Mouse (Mus musculus): ENCODE results near the gene Riiad1. TPM values are rescaled to one million over a fixed set of nuclear protein-coding genes. Genes with fewer than 3 reads are reported as not detected.

The Riiad1 gene
- total and polyA plus RNA-seq, 3 experiments: 0.64 TPM; not detected in 2

DNA sequence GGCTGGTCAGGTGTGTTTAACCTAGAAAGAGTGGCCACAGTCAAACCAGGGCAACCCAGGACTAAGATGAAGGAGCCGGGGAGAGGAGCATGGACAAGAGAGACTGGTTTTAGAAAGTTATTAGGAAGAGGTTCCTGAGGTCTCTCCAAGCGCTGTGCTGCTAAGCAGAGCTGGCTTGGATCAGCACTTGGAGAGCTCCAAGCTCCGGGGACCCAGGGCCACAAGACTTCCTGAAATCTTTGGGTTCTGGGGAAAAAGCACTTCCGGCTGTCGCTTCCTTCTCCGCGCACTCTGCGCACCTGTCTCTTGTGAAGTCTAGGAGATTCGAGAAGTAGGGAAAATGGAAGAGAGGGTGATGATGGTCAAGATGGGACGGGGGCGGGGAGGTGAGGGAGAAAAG, 577 bp downstream of the Riiad1 start:
- Histone ChIP-seq H3K4me3 (ENCODE audit: control insufficient read depth in 1 of 2, insufficient read depth in 1 of 2, low read depth in 2 of 2, low read length in 2 of 2) (no peak overlapping the region), H3K36me3 (ENCODE audit: control insufficient read depth in 1 of 2, insufficient read depth in 2 of 2, low read length in 2 of 2) (peaks cover 0 to 25% of the 10 kb centered on the region in 2 experiments; a peak in 2 of 4 replicates), H3K27me3 (ENCODE audit: control insufficient read depth in 1 of 2, insufficient read depth in 2 of 2, low read length in 2 of 2) (no peaks in the 10 kb centered on the region), H3K27ac (ENCODE audit: control insufficient read depth, low read depth, low read length) (no peak overlapping the region), H3K9ac (ENCODE audit: control insufficient read depth, low read depth, low read length, poor library complexity, severe bottlenecking) (no peak overlapping the region), H3K79me2 (ENCODE audit: control insufficient read depth, insufficient read depth, low read length, poor library complexity) (no peaks in the 10 kb centered on the region), H3K4me1 (ENCODE audit: control insufficient read depth in 1 of 2, insufficient read depth in 2 of 2, low read length in 2 of 2) (peaks cover 6 to 42% of the 10 kb centered on the region in 2 experiments; a peak in 3 of 4 replicates), H3K9me3 (replicated peaks; ENCODE audit: insufficient read depth, low read length) (no peaks in the 10 kb centered on the region)
- peak; percentile 45 for DNase-seq (ENCODE audit: low read depth, low spot score)
- TF ChIP-seq SIN3A (IDR thresholded peaks at IDR 0.05; ENCODE audit: low read length) (0 out of 2 replicates have a peak, but pooled peaks have one; percentile 22), USF2 (IDR thresholded peaks at IDR 0.05; ENCODE audit: borderline replicate concordance in 1 of 2, insufficient read depth in 1 of 2, low read depth in 1 of 2, low read length in 2 of 2) (no peak), POLR2A (IDR thresholded peaks at IDR 0.05; ENCODE audit: control insufficient read depth in 1 of 2, insufficient read depth in 1 of 2, low read depth in 1 of 2, low read length in 2 of 2, poor library complexity in 1 of 2) (no peak), MEF2A (IDR thresholded peaks at IDR 0.05; ENCODE audit: extremely low read depth, insufficient replicate concordance, low read depth, low read length, poor library complexity, severe bottlenecking) (no peak), ZMIZ1 (IDR thresholded peaks at IDR 0.05; ENCODE audit: low read depth, low read length) (no peak)

DNA sequence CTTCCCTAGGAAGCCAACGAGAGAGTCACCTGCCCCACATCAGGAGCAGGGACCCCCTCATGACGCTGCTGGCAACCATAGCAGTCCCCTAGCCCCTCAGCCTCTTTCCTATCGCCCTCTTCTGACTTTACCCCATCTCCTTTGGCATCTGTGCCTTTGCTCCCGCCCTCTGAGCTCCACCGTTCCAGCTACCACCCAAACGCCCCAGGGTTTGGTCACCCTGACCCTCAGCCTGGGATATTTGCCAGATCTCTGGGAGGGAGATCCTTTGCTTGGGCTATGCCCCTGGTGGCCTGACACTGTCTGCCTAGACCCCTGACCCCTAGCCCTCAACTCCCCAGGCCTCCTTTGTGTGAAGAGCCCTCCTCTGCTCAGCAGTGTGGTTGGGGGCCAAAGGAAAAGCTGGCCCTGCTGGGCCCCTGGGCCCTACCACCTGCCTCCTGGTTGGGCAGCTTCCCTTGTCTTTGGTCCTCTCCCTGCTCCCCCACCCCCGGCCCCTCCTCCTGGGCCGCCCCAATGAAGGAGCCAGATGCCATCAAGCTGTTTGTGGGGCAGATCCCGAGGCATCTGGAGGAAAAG, 1.5 kb downstream of the Riiad1 start:
- peaks cover 0 to 28% of the 10 kb centered on the region in 2 experiments; a peak in 2 of 4 replicates for H3K36me3 ChIP-seq (ENCODE audit: control insufficient read depth in 1 of 2, insufficient read depth in 2 of 2, low read length in 2 of 2)
- no peak overlapping the region for H3K27ac ChIP-seq (ENCODE audit: control insufficient read depth, low read depth, low read length)
- no peaks in the 10 kb centered on the region for H3K27me3 ChIP-seq (ENCODE audit: control insufficient read depth in 1 of 2, insufficient read depth in 2 of 2, low read length in 2 of 2)
- no peaks in the 10 kb centered on the region for H3K79me2 ChIP-seq (ENCODE audit: control insufficient read depth, insufficient read depth, low read length, poor library complexity)
- H3K9ac ChIP-seq (ENCODE audit: control insufficient read depth, low read depth, low read length, poor library complexity, severe bottlenecking): no peak overlapping the region
- peaks cover 6 to 46% of the 10 kb centered on the region in 2 experiments; a peak in 3 of 4 replicates for H3K4me1 ChIP-seq (ENCODE audit: control insufficient read depth in 1 of 2, insufficient read depth in 2 of 2, low read length in 2 of 2)
- TF ChIP-seq ETS1 (IDR thresholded peaks at IDR 0.05; ENCODE audit: low read depth, low read length) (no peak), ZC3H11A (IDR thresholded peaks at IDR 0.05; ENCODE audit: low read depth, low read length) (no peak), SMC3 (IDR thresholded peaks at IDR 0.05; ENCODE audit: low read depth, low read length) (no peak), ELF1 (IDR thresholded peaks at IDR 0.05; ENCODE audit: low read depth, low read length) (no peak), USF2 (IDR thresholded peaks at IDR 0.05; ENCODE audit: borderline replicate concordance in 1 of 2, insufficient read depth in 1 of 2, low read depth in 1 of 2, low read length in 2 of 2) (no peak), TCF12 (IDR thresholded peaks at IDR 0.05; ENCODE audit: low read depth, low read length) (no peak), POLR2AphosphoS2 (IDR thresholded peaks at IDR 0.05; ENCODE audit: low read length) (no peak), TAL1 (IDR thresholded peaks at IDR 0.05; ENCODE audit: low read length) (no peak), GATA1 (IDR thresholded peaks at IDR 0.05; ENCODE audit: low read depth, low read length) (no peak), TBP (IDR thresholded peaks at IDR 0.05; ENCODE audit: low read depth, low read length) (no peak), ZNF384 (IDR thresholded peaks at IDR 0.05; ENCODE audit: low read depth, low read length) (no peak), UBTF (IDR thresholded peaks at IDR 0.05; ENCODE audit: borderline replicate concordance, insufficient read depth, low read depth, low read length) (no peak), CHD1 (IDR thresholded peaks at IDR 0.05; ENCODE audit: low read depth, low read length) (no peak), MYB (IDR thresholded peaks at IDR 0.05; ENCODE audit: low read depth, low read length) (no peak), ZMIZ1 (IDR thresholded peaks at IDR 0.05; ENCODE audit: low read depth, low read length) (no peak), NRF1 (IDR thresholded peaks at IDR 0.05; ENCODE audit: insufficient read depth, low read depth, low read length, poor library complexity, severe bottlenecking) (no peak), MXI1 (IDR thresholded peaks at IDR 0.05; ENCODE audit: low read depth, low read length) (no peak), KAT2A (conservative IDR thresholded peaks at IDR 0.05; ENCODE audit: low read depth, low read length) (no peak)
- H3K9me3 ChIP-seq (replicated peaks; ENCODE audit: insufficient read depth, low read length): no peaks in the 10 kb centered on the region
- H3K4me3 ChIP-seq (ENCODE audit: control insufficient read depth in 1 of 2, insufficient read depth in 1 of 2, low read depth in 2 of 2, low read length in 2 of 2): no peak overlapping the region
- no peak for DNase-seq (ENCODE audit: low read depth, low spot score)
